Mouse (Mus musculus) limb, embryonic 15.5 days (tissue): ENCODE measurements around the gene Wipf2. TPM values are rescaled to one million over a fixed set of nuclear protein-coding genes. Genes with fewer than 3 reads are reported as not detected.
"Not testable (repeated sequence)": the region's sequence is repeated elsewhere in the genome, so short reads cannot be mapped to it uniquely, and the experiment has no call there.

ENCODE experiments used
- ATAC-seq: fragments of 200-750 bp; cut with Nextera tagmentation; 2 replicates; pipeline ENCODE4 v1.8.0; 2017; ENCODE audit warnings: low read depth, moderate TSS enrichment; ENCODE audit not compliant: insufficient number of reproducible peaks, low FRiP score, low TSS enrichment
- H3K27ac ChIP-seq: fragments of 300-500 bp; sonication (generic); 2 replicates; pipeline ENCODE4 v1.5.1; 2015; ENCODE audit warnings: moderate library complexity, mild to moderate bottlenecking, inconsistent platforms
- H3K27me3 ChIP-seq: fragments of 300-500 bp; sonication (generic); 2 replicates; pipeline ENCODE4 v1.6.1; 2015; ENCODE audit warnings: inconsistent platforms
- H3K36me3 ChIP-seq: fragments of 300-500 bp; sonication (generic); 2 replicates; pipeline ENCODE4 v1.6.1; 2015; ENCODE audit warnings: inconsistent platforms
- H3K4me1 ChIP-seq: fragments of 300-500 bp; sonication (generic); 2 replicates; pipeline ENCODE4 v1.6.1; 2015; ENCODE audit warnings: inconsistent platforms
- H3K4me2 ChIP-seq: fragments of 300-500 bp; sonication (generic); 2 replicates; pipeline ENCODE4 v1.6.1; 2015; ENCODE audit warnings: mild to moderate bottlenecking, inconsistent platforms
- H3K4me3 ChIP-seq: fragments of 300-500 bp; sonication (generic); 2 replicates; pipeline ENCODE4 v1.5.1; 2015; ENCODE audit warnings: mild to moderate bottlenecking, inconsistent platforms
- H3K9ac ChIP-seq: fragments of 300-500 bp; sonication (generic); 2 replicates; pipeline ENCODE4 v1.6.1; 2015; ENCODE audit warnings: inconsistent platforms
- H3K9me3 ChIP-seq: fragments of 300-500 bp; sonication (generic); 2 replicates; pipeline ENCODE4 v1.6.1; 2016; ENCODE audit warnings: inconsistent platforms
- WGBS: fragments of 180-500 bp; shearing (Covaris S2); methylation state at CpG from one replicate; pipeline ENCODE4 v1.1.7; 2015; 5-methylcytosine and 5-hydroxymethylcytosine counted together
- polyA plus RNA-seq: library from polyadenylated mRNA; unstranded; fragments of >200 nt; fragmentation: Nextera tagmentation; extraction: Ambion mirVana; gene quantifications from 2 replicates; pipeline ENCODE4 v1.2.1, GENCODE M21; 2015

Gene Wipf2
- polyA plus RNA-seq, 1 experiment from 2014 or later = 4.2 TPM

GRCm38 (mm10) chr11:98916376-98916775 is 52.9 kb downstream of the Wipf2 start:
- 92% methylated on average over 3 of the region's 3 CpGs for WGBS
- H3K27ac ChIP-seq, H3K9me3 ChIP-seq, ATAC-seq, H3K4me3 ChIP-seq, H3K4me2 ChIP-seq, H3K27me3 ChIP-seq, H3K9ac ChIP-seq: not testable (repeated sequence)
- peaks cover 11% of the 10 kb centered on the region; the same call in 1 of the 2 replicates for H3K4me1 ChIP-seq
- peaks cover 44% of the 10 kb centered on the region for H3K36me3 ChIP-seq

DNA sequence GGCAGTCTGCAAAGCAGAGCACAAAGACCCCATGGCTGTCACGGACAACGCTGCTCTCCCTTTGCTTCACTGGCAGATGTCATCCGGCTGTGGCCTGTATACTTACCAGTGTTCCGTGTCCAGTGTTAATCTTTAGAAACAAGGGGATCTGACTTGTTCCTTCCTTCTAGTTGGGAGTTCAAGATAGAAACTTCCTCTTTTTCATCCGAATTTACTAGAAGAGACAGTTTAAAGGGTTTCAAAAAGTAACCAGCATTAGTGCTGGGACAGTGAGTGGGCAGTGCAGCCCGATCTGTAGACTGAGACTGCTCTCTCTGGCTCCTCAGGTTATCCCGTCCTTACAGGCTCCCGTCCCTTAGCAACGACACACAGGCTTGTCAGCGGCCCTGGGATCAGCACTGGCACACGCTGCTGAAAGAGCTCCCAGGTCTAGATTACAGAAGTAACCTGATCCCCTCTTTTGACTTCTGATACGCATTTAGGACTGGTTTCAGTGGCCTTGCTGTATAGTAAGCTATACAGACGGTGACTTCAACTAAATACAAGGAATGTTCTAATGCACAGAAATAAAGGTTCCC is 54.1 kb downstream of the Wipf2 start:
- Histone ChIP-seq H3K4me1 (peaks cover 17% of the 10 kb centered on the region), H3K4me2 (no peak overlapping the region), H3K27me3 (no peaks in the 10 kb centered on the region), H3K27ac (peak overlapping the region; percentile 59), H3K36me3 (peaks cover 36% of the 10 kb centered on the region), H3K9me3 (no peaks in the 10 kb centered on the region), H3K9ac (no peak overlapping the region), H3K4me3 (no peak overlapping the region)
- 52% methylated on average over 13 of the region's 13 CpGs for WGBS
- no peak for ATAC-seq

DNA sequence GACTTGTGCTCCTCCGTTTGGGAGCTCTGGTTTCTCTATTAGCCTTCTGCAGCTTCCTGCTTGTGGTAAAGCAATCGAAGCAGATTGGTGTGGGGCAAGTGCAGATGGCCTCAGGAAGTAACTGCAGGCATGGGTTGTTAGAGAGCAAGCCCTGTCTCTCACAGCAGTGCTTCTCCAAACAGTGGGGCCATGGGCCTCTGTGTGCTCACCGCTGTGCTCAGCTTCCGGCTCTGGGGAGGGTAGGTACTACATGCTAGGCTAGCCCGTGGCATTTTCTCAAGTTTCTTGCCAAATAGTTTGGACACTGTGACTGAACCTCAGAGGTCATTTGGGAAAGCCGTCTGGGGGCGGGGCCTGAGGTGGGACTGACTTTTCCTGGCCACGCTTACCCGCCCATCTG is 54.8 kb downstream of the Wipf2 start:
- Histone ChIP-seq H3K4me2 (no peak overlapping the region), H3K4me1 (peaks cover 24% of the 10 kb centered on the region), H3K9me3 (no peaks in the 10 kb centered on the region), H3K27me3 (no peaks in the 10 kb centered on the region), H3K27ac (peak overlapping the region; percentile 59), H3K4me3 (no peak overlapping the region), H3K9ac (no peak overlapping the region), H3K36me3 (peaks cover 36% of the 10 kb centered on the region)
- 56% methylated on average over 9 of the region's 9 CpGs for WGBS
- no peak for ATAC-seq

DNA sequence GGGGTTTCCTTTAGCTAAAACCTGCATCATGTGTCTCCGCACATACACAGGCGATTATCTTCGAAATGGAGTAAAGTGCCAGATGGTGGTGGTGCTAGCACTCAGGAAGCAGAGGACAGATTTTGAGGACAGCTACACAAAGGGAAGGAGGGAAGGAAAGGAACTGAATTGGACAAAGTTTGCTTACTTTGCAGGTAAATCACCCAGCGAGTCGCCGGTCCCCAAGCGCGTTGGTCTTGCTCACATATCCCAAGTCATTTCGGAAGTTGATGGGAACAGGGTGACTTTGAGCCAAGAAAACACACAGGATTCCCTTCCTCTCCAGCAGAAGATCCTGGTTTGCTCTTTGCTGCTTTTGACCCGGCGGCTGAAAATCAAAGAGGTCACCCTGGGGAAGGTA is 55.6 kb downstream of the Wipf2 start:
- H3K9me3 ChIP-seq = no peaks in the 10 kb centered on the region
- H3K4me1 ChIP-seq = peaks cover 32% of the 10 kb centered on the region
- H3K27me3 ChIP-seq = no peaks in the 10 kb centered on the region
- peaks cover 35% of the 10 kb centered on the region for H3K36me3 ChIP-seq
- no peak for ATAC-seq
- no peak overlapping the region for H3K4me3 ChIP-seq
- WGBS = 86% methylated on average over 11 of the region's 11 CpGs
- no peak overlapping the region for H3K4me2 ChIP-seq
- H3K27ac ChIP-seq = no peak overlapping the region
- no peak overlapping the region for H3K9ac ChIP-seq

- H3K9me3 ChIP-seq, H3K4me3 ChIP-seq, ATAC-seq, H3K27me3 ChIP-seq, H3K9ac ChIP-seq: not testable (repeated sequence)
- H3K27ac ChIP-seq = peak overlapping the region; percentile 89; the same call in 1 of the 2 replicates
- 24% methylated on average over 15 of the region's 15 CpGs for WGBS
- peaks cover 57% of the 10 kb centered on the region for H3K4me1 ChIP-seq
- H3K4me2 ChIP-seq = peak overlapping the region; percentile 25
- peaks cover 20% of the 10 kb centered on the region; the same call in 1 of the 2 replicates for H3K36me3 ChIP-seq
Measured at GRCm38 (mm10) chr11:98921813-98922212, 58.4 kb downstream of the Wipf2 start.

DNA sequence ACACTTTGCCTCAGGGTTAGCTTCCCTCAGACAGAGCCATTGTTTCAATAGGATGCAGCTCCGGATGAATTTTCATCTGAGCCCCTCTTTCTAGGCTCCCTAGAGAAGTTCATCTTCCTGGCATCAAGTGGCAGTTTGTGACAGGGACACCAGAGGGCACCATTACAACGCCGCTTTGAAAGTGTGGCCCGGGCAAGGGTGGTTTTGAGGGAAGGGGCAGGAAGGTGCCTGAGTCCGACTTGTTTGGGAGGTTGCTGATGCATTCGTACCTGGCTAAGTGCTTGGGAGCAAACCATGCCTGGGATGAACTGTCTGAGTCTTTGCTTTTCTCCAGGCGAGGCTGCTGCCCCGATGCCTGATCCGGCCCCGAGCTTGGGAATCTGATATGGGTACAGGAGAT is 58.9 kb downstream of the Wipf2 start:
- H3K27ac ChIP-seq = peak overlapping the region; percentile 89
- ATAC-seq, H3K9ac ChIP-seq, H3K4me3 ChIP-seq, H3K27me3 ChIP-seq, H3K9me3 ChIP-seq: not testable (repeated sequence)
- peaks cover 62% of the 10 kb centered on the region for H3K4me1 ChIP-seq
- H3K4me2 ChIP-seq = peak overlapping the region; percentile 25
- WGBS = 12% methylated on average over 10 of the region's 10 CpGs
- H3K36me3 ChIP-seq = peaks cover 17% of the 10 kb centered on the region; the same call in 1 of the 2 replicates

GRCm38 (mm10) chr11:98922851-98923711 is 59.6 kb downstream of the Wipf2 start:
- H3K36me3 ChIP-seq = peaks cover 13% of the 10 kb centered on the region; the same call in 1 of the 2 replicates
- H3K4me2 ChIP-seq = peak overlapping the region; percentile 25
- WGBS = 19% methylated on average over 16 of the region's 16 CpGs
- H3K4me3 ChIP-seq, H3K27me3 ChIP-seq, H3K9me3 ChIP-seq, H3K9ac ChIP-seq: not testable (repeated sequence)
- peaks cover 67% of the 10 kb centered on the region for H3K4me1 ChIP-seq
- ATAC-seq = peak; percentile 77
- H3K27ac ChIP-seq = peak overlapping the region; percentile 89

GRCm38 (mm10) chr11:98924633-98925175 is 61.3 kb downstream of the Wipf2 start:
- Histone ChIP-seq H3K27ac (peak overlapping the region; percentile 89), H3K27me3 (no peaks in the 10 kb centered on the region), H3K4me3 (no peak overlapping the region), H3K4me1 (peaks cover 79% of the 10 kb centered on the region), H3K9me3 (no peaks in the 10 kb centered on the region), H3K9ac (no peak overlapping the region), H3K4me2 (peak overlapping the region; percentile 33), H3K36me3 (peaks cover 4% of the 10 kb centered on the region; the same call in 1 of the 2 replicates)
- 23% methylated on average over 5 of the region's 5 CpGs for WGBS
- no peak for ATAC-seq

DNA sequence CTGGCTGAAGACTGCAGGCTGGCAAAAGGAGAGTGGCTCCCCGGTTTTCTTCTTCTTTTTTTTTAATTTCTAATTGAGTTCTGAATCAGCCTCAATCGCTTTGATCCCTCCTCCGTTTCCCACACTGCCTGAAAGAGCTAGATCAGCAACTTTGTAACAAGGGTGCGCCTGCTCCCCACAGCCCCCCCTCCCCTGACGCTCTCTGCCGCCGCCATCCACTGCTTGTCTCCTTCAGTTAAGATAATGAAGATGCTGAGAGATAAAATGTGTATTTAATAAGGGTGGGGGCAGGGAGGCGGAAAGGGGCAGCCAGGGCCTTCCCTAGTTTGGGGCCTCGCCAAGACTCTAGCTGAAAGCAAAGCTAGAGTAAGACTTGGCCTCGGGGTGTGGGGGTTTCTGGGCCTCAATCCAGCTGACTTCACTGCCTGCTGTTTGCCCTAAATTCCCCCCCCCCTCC is 61.9 kb downstream of the Wipf2 start:
- Histone ChIP-seq H3K27me3 (no peaks in the 10 kb centered on the region), H3K36me3 (no peaks in the 10 kb centered on the region), H3K27ac (peak overlapping the region; percentile 89), H3K4me2 (peak overlapping the region; percentile 33), H3K9me3 (no peaks in the 10 kb centered on the region), H3K4me1 (peaks cover 85% of the 10 kb centered on the region), H3K4me3 (peak overlapping the region; percentile 5; the same call in 1 of the 2 replicates), H3K9ac (no peak overlapping the region)
- no peak for ATAC-seq
- WGBS = 9% methylated on average over 10 of the region's 10 CpGs

DNA sequence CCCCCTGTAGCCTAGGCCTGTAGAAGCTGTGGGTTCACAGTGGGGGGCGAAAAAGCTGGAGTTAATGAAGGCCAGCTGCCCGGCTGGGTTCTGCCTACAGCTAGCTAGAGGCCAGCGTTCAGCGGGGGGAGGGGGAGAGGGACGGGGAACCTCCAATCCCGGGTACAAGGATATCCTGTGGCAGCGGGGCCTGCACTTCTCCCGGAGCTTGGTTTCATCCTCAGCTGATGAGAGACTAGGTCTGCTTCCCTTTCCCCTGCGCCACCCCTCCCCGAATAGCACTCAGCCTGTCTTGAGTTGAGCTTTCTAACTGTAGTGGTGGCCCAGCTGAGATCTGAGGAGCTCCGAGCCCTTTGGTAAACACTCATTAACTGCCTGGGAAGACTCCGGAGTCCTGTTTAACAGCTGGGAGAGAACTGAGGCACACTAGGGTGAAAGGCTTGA is 62.5 kb downstream of the Wipf2 start:
- H3K9ac ChIP-seq = no peak overlapping the region
- H3K27me3 ChIP-seq = no peaks in the 10 kb centered on the region
- WGBS = 2% methylated on average over 12 of the region's 12 CpGs
- H3K9me3 ChIP-seq = no peaks in the 10 kb centered on the region
- peak overlapping the region; percentile 5; the same call in 1 of the 2 replicates for H3K4me3 ChIP-seq
- H3K4me2 ChIP-seq = peak overlapping the region; percentile 33
- peaks cover 91% of the 10 kb centered on the region for H3K4me1 ChIP-seq
- H3K36me3 ChIP-seq = no peaks in the 10 kb centered on the region
- peak overlapping the region; percentile 89 for H3K27ac ChIP-seq
- peak; percentile 27 for ATAC-seq

- no peak for ATAC-seq
- Histone ChIP-seq H3K27me3 (no peaks in the 10 kb centered on the region), H3K9me3 (no peaks in the 10 kb centered on the region), H3K36me3 (no peaks in the 10 kb centered on the region), H3K9ac (no peak overlapping the region), H3K4me3 (0 out of 2 replicates have a peak overlapping the region, but pooled peaks have one; percentile 5), H3K27ac (peak overlapping the region; percentile 89), H3K4me2 (peak overlapping the region; percentile 33; the same call in 1 of the 2 replicates), H3K4me1 (peaks cover 97% of the 10 kb centered on the region)
- 58% methylated on average over 7 of the region's 7 CpGs for WGBS
Measured at GRCm38 (mm10) chr11:98926553-98926952, 63.1 kb downstream of the Wipf2 start.
